Comparison of ENCODE assay signal across 20 mouse cellular contexts in the genomic region with DNA sequence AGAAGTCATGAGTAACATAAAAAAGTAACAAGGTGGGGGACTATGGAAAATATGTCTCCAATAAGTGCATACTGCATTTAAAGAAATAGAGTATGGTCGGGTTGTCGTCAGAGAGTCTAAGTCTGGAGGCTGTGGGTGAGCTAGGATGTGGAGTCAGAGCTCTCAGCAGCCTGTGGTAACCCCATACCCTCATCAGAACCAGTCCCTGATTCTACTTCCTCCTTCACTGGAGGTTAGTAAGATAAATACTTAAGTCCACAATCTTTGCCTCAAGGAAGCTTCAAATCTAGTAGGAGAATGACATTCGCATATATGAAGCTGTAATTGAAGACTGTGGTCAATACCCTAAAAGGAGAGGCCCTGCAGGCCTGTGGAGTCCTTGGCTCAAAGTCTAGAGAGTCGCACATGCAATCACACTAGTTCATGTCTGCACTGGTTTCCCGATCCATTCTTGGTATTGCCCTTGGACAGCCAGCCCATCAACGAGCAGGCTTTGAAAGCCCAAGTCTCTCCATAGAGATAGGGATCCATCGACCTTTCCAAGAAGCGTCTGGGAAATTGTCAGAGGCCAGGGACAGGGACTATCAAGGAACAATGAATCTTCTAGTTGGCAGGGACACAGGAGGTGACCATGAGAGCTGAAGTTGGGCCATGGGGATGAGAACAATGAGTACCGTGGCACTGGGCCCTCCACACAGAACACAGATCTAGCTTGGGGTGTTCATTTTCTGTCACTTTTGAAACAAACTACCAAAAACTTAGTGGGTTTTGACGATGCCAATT.
DNase-seq lines count a peak whose midpoint lies in the region; ATAC-seq and TF ChIP-seq lines count a peak whose summit lies in the region.
"Had no signal": no experiment of that assay in that cellular context is flagged by ENCODE, and none has a peak within 500 bp of the region (broad histone marks: within the 10 kb centered on the region; RNA-seq: fewer than 3 reads in every experiment).

No protein-coding gene starts in this region.

- H3K4me1 ChIP-seq in forebrain, embryonic 10.5 days: peaks cover 62% of the 10 kb centered on the region
- H3K4me1 ChIP-seq in forebrain, postnatal 0 days (ENCODE audit: insufficient read depth): peaks cover 10% of the 10 kb centered on the region
- peaks cover 13% of the 10 kb centered on the region for H3K4me1 ChIP-seq in neural tube, embryonic 15.5 days
- peaks cover 19% of the 10 kb centered on the region for H3K4me1 ChIP-seq in forebrain, embryonic 15.5 days
- peaks cover 26% of the 10 kb centered on the region for H3K4me1 ChIP-seq in heart, embryonic 12.5 days (replicated peaks)

- WGBS in forebrain, embryonic 10.5 days: 90% methylated on average over 10 of the region's 10 CpGs
- WGBS in forebrain, postnatal 0 days: 95% methylated on average over 10 of the region's 10 CpGs
- 91% methylated on average over 10 of the region's 10 CpGs for WGBS in neural tube, embryonic 15.5 days
- 92% methylated on average over 10 of the region's 10 CpGs for WGBS in forebrain, embryonic 15.5 days
- WGBS in heart, embryonic 12.5 days: 86% methylated on average over 10 of the region's 10 CpGs

- no peak overlapping the region for H3K9ac ChIP-seq in forebrain, postnatal 0 days
- no peak overlapping the region for H3K9ac ChIP-seq in neural tube, embryonic 15.5 days (replicated peaks)
- no peak overlapping the region for H3K9ac ChIP-seq in forebrain, embryonic 15.5 days (replicated peaks)
- H3K9ac ChIP-seq in heart, embryonic 12.5 days: no peak overlapping the region
- H3K9ac ChIP-seq: embryonic facial prominence, embryonic 12.5 days; neural tube, embryonic 13.5 days had no signal

- no peak for ATAC-seq in forebrain, postnatal 0 days
- no peak for ATAC-seq in neural tube, embryonic 15.5 days (ENCODE audit: low FRiP score)
- ATAC-seq in forebrain, embryonic 15.5 days (replicated peaks): no peak
- no peak for ATAC-seq in heart, embryonic 12.5 days (ENCODE audit: insufficient number of reproducible peaks, low FRiP score)
- no peak for ATAC-seq in megakaryocyte, adult 5-6 weeks (ENCODE audit: poor library complexity, severe bottlenecking)
- ATAC-seq: intestine, postnatal 0 days had no signal

- TF ChIP-seq CTCF in forebrain, postnatal 0 days (IDR thresholded peaks at IDR 0.05; ENCODE audit: low read depth): no peak

- no peaks in the 10 kb centered on the region for H3K27me3 ChIP-seq in forebrain, embryonic 10.5 days (ENCODE audit: poor library complexity, severe bottlenecking)
- H3K27me3 ChIP-seq in forebrain, postnatal 0 days (ENCODE audit: insufficient read depth, low read length): no peaks in the 10 kb centered on the region
- H3K27me3 ChIP-seq in neural tube, embryonic 15.5 days (replicated peaks): no peaks in the 10 kb centered on the region
- H3K27me3 ChIP-seq in forebrain, embryonic 15.5 days: no peaks in the 10 kb centered on the region
- H3K27me3 ChIP-seq in heart, embryonic 12.5 days (replicated peaks): no peaks in the 10 kb centered on the region
- H3K27me3 ChIP-seq: embryonic facial prominence, embryonic 12.5 days; neural tube, embryonic 13.5 days had no signal

- H3K36me3 ChIP-seq in forebrain, embryonic 10.5 days (replicated peaks): peaks cover 7% of the 10 kb centered on the region
- H3K36me3 ChIP-seq in forebrain, postnatal 0 days (ENCODE audit: insufficient read depth): no peaks in the 10 kb centered on the region
- no peaks in the 10 kb centered on the region for H3K36me3 ChIP-seq in neural tube, embryonic 15.5 days
- no peaks in the 10 kb centered on the region for H3K36me3 ChIP-seq in forebrain, embryonic 15.5 days
- H3K36me3 ChIP-seq in heart, embryonic 12.5 days: no peaks in the 10 kb centered on the region
- H3K36me3 ChIP-seq: embryonic facial prominence, embryonic 12.5 days; neural tube, embryonic 13.5 days had no signal

- H3K4me3 ChIP-seq in forebrain, embryonic 10.5 days: no peak overlapping the region
- no peak overlapping the region for H3K4me3 ChIP-seq in forebrain, postnatal 0 days (ENCODE audit: low read depth, low read length)
- no peak overlapping the region for H3K4me3 ChIP-seq in neural tube, embryonic 15.5 days (replicated peaks)
- H3K4me3 ChIP-seq in forebrain, embryonic 15.5 days: no peak overlapping the region
- no peak overlapping the region for H3K4me3 ChIP-seq in heart, embryonic 12.5 days
- H3K4me3 ChIP-seq: embryonic facial prominence, embryonic 12.5 days; neural tube, embryonic 13.5 days had no signal

- no peak for DNase-seq in forebrain, embryonic 10.5 days (ENCODE audit: extremely low spot score, low spot score)
- DNase-seq in forebrain, postnatal 0 days: no peak
- DNase-seq in neural tube, embryonic 10.5 days (ENCODE audit: extremely low spot score, low spot score): no peak
- DNase-seq in thymus, postnatal 36 days: no peak
- DNase-seq: B cell, adult 2 months; cerebellum, adult 11 months; cerebellum, postnatal 25 days; kidney, postnatal 10 days; layer of hippocampus, adult 9-11 months; liver; lung, adult 18-20 months; lung, postnatal 4 days; thymus, postnatal 4 days had no signal

- H3K4me2 ChIP-seq in forebrain, postnatal 0 days (ENCODE audit: low read depth): no peak overlapping the region
- H3K4me2 ChIP-seq in neural tube, embryonic 15.5 days: no peak overlapping the region
- H3K4me2 ChIP-seq in forebrain, embryonic 15.5 days (replicated peaks): no peak overlapping the region
- H3K4me2 ChIP-seq in heart, embryonic 12.5 days: no peak overlapping the region
- H3K4me2 ChIP-seq: embryonic facial prominence, embryonic 12.5 days; neural tube, embryonic 13.5 days had no signal

- peak overlapping the region; percentile 90 for H3K27ac ChIP-seq in forebrain, embryonic 10.5 days
- H3K27ac ChIP-seq in forebrain, postnatal 0 days (ENCODE audit: low read depth, low read length): no peak overlapping the region
- H3K27ac ChIP-seq in neural tube, embryonic 15.5 days (replicated peaks): peak overlapping the region; percentile 43
- H3K27ac ChIP-seq in forebrain, embryonic 15.5 days (replicated peaks): peak overlapping the region; percentile 85; the same call in 1 of the 2 replicates
- H3K27ac ChIP-seq in heart, embryonic 12.5 days (ENCODE audit: poor library complexity, severe bottlenecking): no peak overlapping the region

- peaks cover 5% of the 10 kb centered on the region; the same call in 1 of the 2 replicates for H3K9me3 ChIP-seq in forebrain, embryonic 10.5 days
- H3K9me3 ChIP-seq in forebrain, postnatal 0 days (ENCODE audit: low read length): no peaks in the 10 kb centered on the region
- no peaks in the 10 kb centered on the region for H3K9me3 ChIP-seq in neural tube, embryonic 15.5 days (replicated peaks)
- H3K9me3 ChIP-seq in forebrain, embryonic 15.5 days: no peaks in the 10 kb centered on the region
- H3K9me3 ChIP-seq in heart, embryonic 12.5 days (replicated peaks): no peaks in the 10 kb centered on the region
- H3K9me3 ChIP-seq: embryonic facial prominence, embryonic 12.5 days; neural tube, embryonic 13.5 days had no signal

Comparison
In these comparisons a context has a peak if more than half of its experiments do, and no peak if none do; other contexts are left out.
1. H3K27ac ChIP-seq: peak in forebrain, embryonic 10.5 days (single experiment), neural tube, embryonic 15.5 days (single experiment) and forebrain, embryonic 15.5 days (single experiment); none in forebrain, postnatal 0 days (single experiment) and heart, embryonic 12.5 days (single experiment).